Mouse (Mus musculus): ENCODE measurements at regions not wholly inside any gene's neighbourhood (a gene's known extent, or its start where the extent isn't known, plus 50 kb on each side); places are given as distances from the start of the nearest gene placed in this dataset.

DNA sequence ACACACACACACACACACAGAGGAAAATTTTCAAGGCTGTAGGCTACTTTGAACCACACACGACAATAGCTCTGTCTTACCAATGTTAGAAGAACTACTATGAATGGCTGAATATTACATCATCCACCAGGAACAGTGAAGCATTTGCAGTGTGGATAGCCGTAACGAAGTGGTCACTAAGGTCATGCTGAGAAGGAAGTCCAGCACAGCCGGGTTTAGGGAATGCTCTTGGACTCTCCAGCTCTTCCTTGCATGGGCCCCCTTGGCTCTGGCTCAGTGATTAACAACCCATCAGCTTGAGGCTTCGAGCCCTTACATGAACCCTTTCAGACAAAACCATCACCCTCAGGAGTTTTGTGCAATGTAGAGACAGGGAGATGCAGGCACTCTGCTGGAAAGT is 245.3 kb downstream of the Adamts20 start:
- WGBS (ENCODE audit: insufficient replicate concordance) = 52% methylated on average over 5 of the region's 5 CpGs
- Histone ChIP-seq H3K27me3 (no peaks in the 10 kb centered on the region), H3K36me3 (no peaks in the 10 kb centered on the region), H3K4me1 (replicated peaks) (no peaks in the 10 kb centered on the region), H3K27ac (no peak overlapping the region), H3K4me3 (replicated peaks) (no peak overlapping the region), H3K4me2 (no peak overlapping the region), H3K9me3 (replicated peaks) (no peaks in the 10 kb centered on the region), H3K9ac (no peak overlapping the region)
- ATAC-seq (ENCODE audit: low read depth) = no peak
- no peak for DNase-seq

GRCm38 (mm10) chr15:94216703-94217102 is 248.5 kb downstream of the Adamts20 start:
- no peaks in the 10 kb centered on the region for H3K9me3 ChIP-seq (replicated peaks)
- no peaks in the 10 kb centered on the region for H3K27me3 ChIP-seq
- no peak overlapping the region for H3K4me3 ChIP-seq (replicated peaks)

DNA sequence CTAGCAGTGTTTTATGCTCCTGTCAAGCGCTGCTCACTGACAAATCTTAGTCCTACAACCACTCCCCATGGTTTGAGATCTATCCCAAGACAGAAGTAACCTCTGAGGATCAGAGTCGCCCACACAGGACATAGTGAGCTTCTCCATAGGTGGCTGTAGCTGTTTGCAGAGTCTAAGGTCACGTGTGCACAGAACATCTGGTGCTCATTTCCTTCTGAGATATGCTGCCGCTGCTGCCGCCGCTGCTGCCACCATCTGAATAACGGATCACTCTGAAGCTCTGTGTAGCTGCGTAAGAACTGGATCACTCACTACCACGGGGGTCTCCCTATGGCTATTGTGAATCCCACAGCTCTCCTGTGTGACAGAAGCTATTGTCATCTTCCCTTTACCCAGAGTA is 250.8 kb downstream of the Adamts20 start:
- H3K27me3 ChIP-seq = no peaks in the 10 kb centered on the region
- H3K9ac ChIP-seq = no peak overlapping the region
- no peaks in the 10 kb centered on the region for H3K36me3 ChIP-seq
- DNase-seq (no peak), ATAC-seq (ENCODE audit: low read depth) (no peak)
- no peak overlapping the region for H3K4me3 ChIP-seq (replicated peaks)
- WGBS (ENCODE audit: insufficient replicate concordance) = 23% methylated on average over 9 of the region's 9 CpGs
- no peak overlapping the region for H3K4me2 ChIP-seq
- no peak overlapping the region for H3K27ac ChIP-seq
- no peaks in the 10 kb centered on the region for H3K9me3 ChIP-seq (replicated peaks)
- H3K4me1 ChIP-seq (replicated peaks) = no peaks in the 10 kb centered on the region

More at GRCm38 (mm10) chr15:94216703-94217102, 248.5 kb downstream of the Adamts20 start:
- H3K36me3 ChIP-seq = no peaks in the 10 kb centered on the region
- H3K9ac ChIP-seq = no peak overlapping the region
- H3K4me2 ChIP-seq = no peak overlapping the region
- WGBS (ENCODE audit: insufficient replicate concordance) = 62% methylated on average over 2 of the region's 2 CpGs
- DNase-seq = no peak
- H3K4me1 ChIP-seq (replicated peaks) = no peaks in the 10 kb centered on the region
- ATAC-seq (ENCODE audit: low read depth) = no peak
- no peak overlapping the region for H3K27ac ChIP-seq

GRCm38 (mm10) chr15:94213393-94213792 is 251.8 kb downstream of the Adamts20 start:
- H3K27me3 ChIP-seq = no peaks in the 10 kb centered on the region
- no peak overlapping the region for H3K4me3 ChIP-seq (replicated peaks)
- H3K36me3 ChIP-seq = no peaks in the 10 kb centered on the region
- H3K4me1 ChIP-seq (replicated peaks) = no peaks in the 10 kb centered on the region
- DNase-seq (no peak), ATAC-seq (ENCODE audit: low read depth) (no peak)
- 24% methylated on average over 4 of the region's 4 CpGs for WGBS (ENCODE audit: insufficient replicate concordance)
- no peaks in the 10 kb centered on the region for H3K9me3 ChIP-seq (replicated peaks)
- no peak overlapping the region for H3K4me2 ChIP-seq
- H3K27ac ChIP-seq = no peak overlapping the region
- no peak overlapping the region for H3K9ac ChIP-seq

- H3K4me3 ChIP-seq (replicated peaks) = no peak overlapping the region
- H3K27me3 ChIP-seq = no peaks in the 10 kb centered on the region
- H3K4me1 ChIP-seq (replicated peaks) = no peaks in the 10 kb centered on the region
- ATAC-seq (ENCODE audit: low read depth) (no peak), DNase-seq (no peak)
- H3K27ac ChIP-seq = no peak overlapping the region
- no peak overlapping the region for H3K9ac ChIP-seq
- no peaks in the 10 kb centered on the region for H3K36me3 ChIP-seq
- H3K9me3 ChIP-seq (replicated peaks) = no peaks in the 10 kb centered on the region
- no peak overlapping the region for H3K4me2 ChIP-seq
- 33% methylated on average over 1 of the region's 1 CpGs for WGBS (ENCODE audit: insufficient replicate concordance)
Observed at GRCm38 (mm10) chr15:94208476-94208875, 256.7 kb downstream of the Adamts20 start.

DNA sequence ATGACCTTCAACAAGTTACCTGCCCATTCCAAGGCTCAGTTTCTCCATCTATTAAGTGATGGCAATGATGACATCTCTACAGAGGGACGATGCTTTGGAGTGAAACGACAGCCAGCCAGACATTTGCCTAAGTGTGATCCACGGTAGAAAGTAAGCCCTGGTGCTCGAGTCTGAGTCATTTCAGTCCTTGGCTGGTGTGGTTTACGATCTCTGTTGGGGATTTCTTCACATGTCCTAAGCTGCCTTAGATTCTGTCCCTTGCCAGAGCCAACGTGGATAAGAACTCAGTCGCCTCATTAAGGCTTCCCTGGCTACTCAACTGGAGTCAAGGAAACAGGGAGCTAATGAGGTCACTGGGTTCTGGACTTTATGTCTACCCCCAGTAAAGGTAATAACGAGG is 258.8 kb downstream of the Adamts20 start:
- no peaks in the 10 kb centered on the region for H3K27me3 ChIP-seq
- no peak overlapping the region for H3K27ac ChIP-seq
- DNase-seq = no peak
- no peaks in the 10 kb centered on the region for H3K4me1 ChIP-seq (replicated peaks)
- 62% methylated on average over 8 of the region's 8 CpGs for WGBS (ENCODE audit: insufficient replicate concordance)
- no peak overlapping the region for H3K4me3 ChIP-seq (replicated peaks)
- H3K36me3 ChIP-seq = no peaks in the 10 kb centered on the region
- H3K4me2 ChIP-seq = no peak overlapping the region
- ATAC-seq (ENCODE audit: low read depth) = no peak
- no peak overlapping the region for H3K9ac ChIP-seq
- no peaks in the 10 kb centered on the region for H3K9me3 ChIP-seq (replicated peaks)

DNA sequence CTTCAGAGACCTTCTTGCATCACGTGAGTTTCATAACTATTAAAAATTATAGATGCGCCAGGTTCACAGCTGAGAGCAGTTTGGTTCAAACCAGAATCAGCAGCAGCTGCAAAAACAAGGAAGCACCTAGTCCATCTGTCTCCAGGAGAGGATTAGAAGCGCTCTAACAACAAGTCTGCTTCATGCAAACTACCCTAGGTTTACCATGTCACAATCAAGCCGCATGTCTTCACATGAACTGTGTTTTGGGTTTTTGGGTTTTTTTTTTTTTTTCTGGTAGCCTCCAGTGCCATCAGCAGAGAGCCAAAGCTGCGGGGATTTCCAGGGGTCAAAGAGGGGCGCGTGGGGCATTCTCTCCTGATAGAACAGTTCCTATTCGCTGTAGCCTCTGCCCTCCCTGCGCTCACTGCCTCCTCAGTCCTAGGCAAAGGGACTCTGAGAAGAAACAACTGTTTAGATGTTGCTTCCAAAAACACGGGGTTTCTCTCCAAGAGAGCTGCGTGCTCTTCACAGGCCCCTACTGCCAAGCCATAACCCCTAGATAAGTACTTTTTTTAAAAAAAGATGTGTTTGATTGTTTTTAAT is 259.8 kb downstream of the Adamts20 start:
- Histone ChIP-seq H3K9me3 (replicated peaks) (no peaks in the 10 kb centered on the region), H3K4me2 (no peak overlapping the region), H3K36me3 (no peaks in the 10 kb centered on the region), H3K4me1 (replicated peaks) (no peaks in the 10 kb centered on the region), H3K9ac (no peak overlapping the region), H3K27me3 (no peaks in the 10 kb centered on the region), H3K27ac (no peak overlapping the region), H3K4me3 (replicated peaks) (no peak overlapping the region)
- DNase-seq (no peak), ATAC-seq (ENCODE audit: low read depth) (no peak)
- 66% methylated on average over 11 of the region's 11 CpGs for WGBS (ENCODE audit: insufficient replicate concordance)

GRCm38 (mm10) chr15:94190081-94190488 is 275.1 kb downstream of the Adamts20 start:
- H3K4me3 ChIP-seq (replicated peaks) = no peak overlapping the region
- no peak overlapping the region for H3K27ac ChIP-seq
- no peaks in the 10 kb centered on the region for H3K4me1 ChIP-seq (replicated peaks)
- 62% methylated on average over 7 of the region's 7 CpGs for WGBS (ENCODE audit: insufficient replicate concordance)
- no peaks in the 10 kb centered on the region for H3K9me3 ChIP-seq (replicated peaks)
- no peaks in the 10 kb centered on the region for H3K36me3 ChIP-seq
- no peak for DNase-seq
- ATAC-seq (ENCODE audit: low read depth) = no peak
- no peak overlapping the region for H3K9ac ChIP-seq
- H3K4me2 ChIP-seq = no peak overlapping the region
- H3K27me3 ChIP-seq = no peaks in the 10 kb centered on the region

DNA sequence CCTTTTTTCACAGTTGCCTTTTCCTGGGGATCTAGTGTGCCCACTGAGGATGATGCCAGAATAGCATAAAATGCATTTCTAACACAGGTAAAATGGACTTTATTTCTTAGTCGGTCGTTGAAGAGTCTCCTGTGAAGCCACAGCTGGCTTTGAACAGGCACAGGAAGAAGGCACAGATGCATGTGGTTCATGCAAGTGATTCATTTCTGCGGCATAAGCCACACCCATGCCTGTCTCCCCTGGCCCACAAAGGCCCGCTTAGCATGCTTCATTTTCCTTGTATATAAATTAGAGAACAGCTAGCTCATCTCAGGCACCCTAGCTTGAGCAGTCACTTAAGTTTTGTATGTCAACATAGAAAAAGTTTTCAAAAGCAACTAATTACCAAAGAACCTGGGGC is 277.6 kb downstream of the Adamts20 start:
- 62% methylated on average over 4 of the region's 4 CpGs for WGBS (ENCODE audit: insufficient replicate concordance)
- no peaks in the 10 kb centered on the region for H3K9me3 ChIP-seq (replicated peaks)
- DNase-seq = no peak

DNA sequence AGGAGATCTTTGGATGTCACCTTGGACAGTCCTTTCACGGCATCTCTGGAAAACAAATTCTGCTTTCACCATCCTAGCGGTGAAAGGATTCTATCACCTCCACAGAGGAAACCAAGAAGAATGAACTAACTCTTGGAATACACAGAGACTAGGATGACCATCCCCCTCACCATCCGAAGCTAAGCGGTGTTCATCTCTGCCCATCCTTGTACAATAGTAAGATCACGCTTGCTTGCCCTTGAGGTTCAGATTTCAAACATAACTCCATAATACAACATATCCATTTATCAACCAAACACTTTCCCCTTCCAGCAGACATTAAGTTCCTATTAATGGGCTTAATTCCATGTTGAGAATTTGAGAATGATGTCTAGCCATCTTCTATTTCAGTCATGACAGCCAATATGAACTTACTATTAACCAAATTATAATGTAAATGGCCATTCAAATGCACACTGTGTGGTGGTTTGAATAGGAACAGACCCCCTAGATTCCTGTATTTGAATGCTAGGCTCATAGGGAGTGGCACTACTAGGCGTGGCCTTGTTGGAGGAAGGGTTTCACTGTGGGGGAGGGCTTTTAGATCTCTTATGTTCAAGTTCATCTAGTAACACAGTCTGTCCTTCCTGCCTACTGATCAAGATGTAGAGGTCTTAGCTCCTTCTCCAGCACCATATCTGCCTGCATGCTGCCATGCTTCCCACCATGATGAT is 281.4 kb downstream of the Adamts20 start:
- 78% methylated on average over 6 of the region's 6 CpGs for WGBS (ENCODE audit: insufficient replicate concordance)
- Histone ChIP-seq H3K36me3 (no peaks in the 10 kb centered on the region), H3K9ac (no peak overlapping the region), H3K27ac (no peak overlapping the region), H3K27me3 (no peaks in the 10 kb centered on the region), H3K4me3 (replicated peaks) (no peak overlapping the region), H3K4me2 (no peak overlapping the region), H3K4me1 (replicated peaks) (no peaks in the 10 kb centered on the region), H3K9me3 (replicated peaks) (no peaks in the 10 kb centered on the region)
- ATAC-seq (ENCODE audit: low read depth) (no peak), DNase-seq (no peak)

More for the DNA sequence above, 277.6 kb downstream of the Adamts20 start:
- Histone ChIP-seq H3K36me3 (no peaks in the 10 kb centered on the region), H3K4me1 (replicated peaks) (no peaks in the 10 kb centered on the region), H3K9ac (no peak overlapping the region), H3K27me3 (no peaks in the 10 kb centered on the region), H3K4me3 (replicated peaks) (no peak overlapping the region), H3K27ac (no peak overlapping the region), H3K4me2 (no peak overlapping the region)
- no peak for ATAC-seq (ENCODE audit: low read depth)

GRCm38 (mm10) chr15:94174083-94174482 is 291.1 kb downstream of the Adamts20 start:
- 64% methylated on average over 7 of the region's 7 CpGs for WGBS (ENCODE audit: insufficient replicate concordance)
- no peak overlapping the region for H3K27ac ChIP-seq

DNA sequence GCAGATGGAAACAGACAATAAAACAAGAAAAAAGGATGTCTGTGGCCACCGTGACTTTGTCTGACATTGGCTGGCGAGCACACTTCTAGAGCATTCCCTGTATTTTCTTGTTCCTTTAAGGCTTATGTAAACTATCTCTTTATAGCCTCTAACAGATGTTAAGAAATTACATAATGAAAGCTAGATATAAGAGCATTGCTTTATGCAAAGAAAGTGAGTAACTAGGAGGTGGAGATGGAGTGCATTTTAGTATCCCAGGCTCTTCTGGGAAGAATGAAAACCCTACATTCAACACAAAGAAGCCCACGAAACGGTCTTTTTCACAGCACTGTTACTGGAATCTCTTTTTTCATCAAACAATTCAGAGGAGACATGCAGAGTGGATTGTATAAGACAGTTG is 304.4 kb downstream of the Adamts20 start:
- Histone ChIP-seq H3K4me1 (replicated peaks) (no peaks in the 10 kb centered on the region), H3K4me2 (no peak overlapping the region), H3K27me3 (no peaks in the 10 kb centered on the region), H3K4me3 (replicated peaks) (no peak overlapping the region), H3K27ac (no peak overlapping the region), H3K9me3 (replicated peaks) (0 out of 2 replicates have a peak, but pooled peaks cover 4% of the 10 kb centered on the region), H3K9ac (no peak overlapping the region), H3K36me3 (no peaks in the 10 kb centered on the region)
- 67% methylated on average over 4 of the region's 4 CpGs for WGBS (ENCODE audit: insufficient replicate concordance)
- DNase-seq (no peak), ATAC-seq (ENCODE audit: low read depth) (no peak)

More at GRCm38 (mm10) chr15:94174083-94174482, 291.1 kb downstream of the Adamts20 start:
- Histone ChIP-seq H3K4me3 (replicated peaks) (no peak overlapping the region), H3K9me3 (replicated peaks) (no peaks in the 10 kb centered on the region), H3K27me3 (no peaks in the 10 kb centered on the region), H3K9ac (no peak overlapping the region), H3K4me2 (no peak overlapping the region), H3K4me1 (replicated peaks) (no peaks in the 10 kb centered on the region), H3K36me3 (no peaks in the 10 kb centered on the region)
- DNase-seq = no peak
- ATAC-seq (ENCODE audit: low read depth) = no peak
